Mouse (Mus musculus) megakaryocyte-erythroid progenitor cell, adult 5-6 weeks (primary cell): Measurements from ENCODE around the gene Afm. TPM values are rescaled to one million over a fixed set of nuclear protein-coding genes. Genes with fewer than 3 reads are reported as not detected.
A peak's percentile ranks its signal among the peaks of the same experiment; 100 is the strongest.

Experiments
- ATAC-seq: replicated peaks from 2 replicates; pipeline ENCODE4 v1.8.0; 2016; ENCODE audit warnings: mild to moderate bottlenecking, inconsistent platforms; ENCODE audit not compliant: severe bottlenecking, poor library complexity, low FRiP score, low TSS enrichment
- total RNA-seq, 2 experiments: library from RNA; stranded (forward) in 1 of 2; stranded (reverse) in 1 of 2; fragments of 200-1000, 215-1000 nt in 1 of 2; fragments of >200 nt in 1 of 2; fragmentation: Nextera tagmentation in 1 of 2; gene quantifications; 2 replicates each; pipeline ENCODE4 v1.2.3; 2014 to 2017

Gene Afm
- total RNA-seq, 2 experiments from 2014 or later, result not detected

DNA sequence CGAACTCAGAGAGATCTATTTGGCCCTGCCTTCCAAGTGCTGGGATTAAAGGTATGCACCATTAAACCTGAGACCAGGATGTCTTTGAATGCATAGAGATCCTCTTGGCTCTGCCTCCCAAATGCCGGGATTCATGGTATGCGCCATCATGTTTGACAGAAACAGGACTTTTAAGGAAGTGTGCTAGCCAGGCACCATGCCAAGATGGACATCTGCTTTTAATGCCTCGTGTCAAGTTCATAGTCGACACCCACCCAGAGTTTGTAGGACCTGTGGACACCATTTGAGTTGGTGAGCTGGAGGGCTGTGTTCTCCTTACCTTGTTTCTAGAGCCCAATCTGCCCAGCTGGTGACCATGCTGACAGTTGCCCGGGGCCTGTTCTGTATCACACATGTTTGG lies 73.2 kb downstream of the Afm start:
- no peak for ATAC-seq

DNA sequence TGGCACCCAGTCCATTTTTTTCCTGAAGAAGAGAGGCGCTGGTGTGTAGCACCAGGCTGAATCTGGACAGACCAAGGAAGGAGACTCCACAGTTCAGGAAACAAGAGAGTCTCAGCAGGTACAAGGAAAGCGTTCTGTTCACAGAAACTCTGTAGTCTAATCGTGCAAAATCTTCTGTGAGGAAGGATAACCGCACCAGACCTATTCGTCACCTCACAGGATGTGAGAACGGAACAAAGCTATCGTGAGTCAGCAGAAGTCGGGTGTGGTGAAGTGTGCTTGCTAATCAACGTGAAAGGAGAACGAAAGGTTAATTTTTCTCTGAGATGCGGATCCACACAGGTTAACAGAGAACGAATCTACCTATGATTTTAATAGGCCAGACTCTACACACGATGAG lies 76.2 kb downstream of the Afm start:
- peak; percentile 91 for ATAC-seq

DNA sequence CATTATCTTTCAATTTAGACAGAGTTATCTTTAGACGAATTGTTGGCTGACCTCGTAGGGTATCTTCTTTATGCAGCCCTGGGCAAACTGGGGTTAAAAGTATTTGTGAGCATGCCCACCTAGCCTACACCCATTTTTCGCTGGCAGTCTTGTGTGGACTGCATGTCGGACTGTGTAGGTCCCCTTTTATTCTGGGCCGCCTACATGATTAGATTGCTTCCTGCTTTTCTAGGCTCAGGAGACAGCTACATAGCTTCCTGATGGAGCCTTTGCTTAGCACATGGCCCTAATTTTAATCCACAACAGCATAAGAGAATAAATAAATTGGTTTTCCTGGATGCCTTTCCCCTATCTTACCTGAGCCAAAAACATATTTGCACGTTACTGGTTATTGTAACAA lies 77.4 kb downstream of the Afm start:
- ATAC-seq, result no peak

DNA sequence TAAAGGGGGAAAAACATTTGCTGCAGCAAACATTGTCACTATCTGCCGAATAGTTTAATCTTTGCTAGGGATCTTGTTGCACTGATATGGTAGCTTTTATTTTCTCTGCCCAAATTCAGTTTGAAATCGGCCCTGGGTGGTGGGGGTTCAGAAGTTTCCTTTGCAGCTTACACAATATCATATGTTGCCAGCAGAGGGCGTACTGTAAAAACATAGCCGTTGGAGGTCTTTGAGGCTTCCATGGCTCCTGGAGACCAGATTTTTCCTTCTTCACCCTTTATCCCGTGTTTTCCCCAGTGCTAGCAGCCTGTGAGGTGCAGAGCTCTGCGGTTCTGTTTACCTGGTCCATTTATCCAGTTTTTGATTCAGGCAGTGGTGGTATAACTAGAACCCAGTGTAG lies 82.7 kb downstream of the Afm start:
- ATAC-seq, result peak; percentile 72

Other genes with a start within 250 kb of the Afm start
- gene Ankrd17, start 152.4 kb upstream of the Afm start, total RNA-seq (2014; fragmentation: Nextera tagmentation), result 115 and 123 TPM in 2 replicates
- 115 and 119 TPM in 2 replicates for gene Ankrd17, start 152.4 kb upstream of the Afm start, total RNA-seq (2017)
- 3.3 and 5.2 TPM in 2 replicates for gene Gm9958, start 151.7 kb upstream of the Afm start, total RNA-seq (2014; fragmentation: Nextera tagmentation)
- gene Gm9958, start 151.7 kb upstream of the Afm start, total RNA-seq (2017), result 1.4 and 2.4 TPM in 2 replicates
- gene Alb, start 58.0 kb upstream of the Afm start, total RNA-seq (2014; fragmentation: Nextera tagmentation), result not detected in 2 replicates
- not detected in 2 replicates for gene Alb, start 58.0 kb upstream of the Afm start, total RNA-seq (2017)
- gene Afp, start 28.2 kb upstream of the Afm start, total RNA-seq (2014; fragmentation: Nextera tagmentation), result 1.4 TPM in 1 of 2 replicates, not detected in the other
- 0.42 TPM in 1 of 2 replicates, not detected in the other for gene Afp, start 28.2 kb upstream of the Afm start, total RNA-seq (2017)
- not detected in 2 replicates for gene 5830473C10Rik, start 42.2 kb downstream of the Afm start, total RNA-seq (2014; fragmentation: Nextera tagmentation)
- gene 5830473C10Rik, start 42.2 kb downstream of the Afm start, total RNA-seq (2017), result not detected in 2 replicates
- gene Rassf6, start 121.7 kb downstream of the Afm start, total RNA-seq (2014; fragmentation: Nextera tagmentation), result not detected in 2 replicates
- not detected in 2 replicates for gene Rassf6, start 121.7 kb downstream of the Afm start, total RNA-seq (2017)
- not detected in 2 replicates for gene Cxcl5, start 240.4 kb downstream of the Afm start, total RNA-seq (2014; fragmentation: Nextera tagmentation)
- gene Cxcl5, start 240.4 kb downstream of the Afm start, total RNA-seq (2017), result 0.30 TPM in 1 of 2 replicates, not detected in the other
- gene Ppbp, start 249.6 kb downstream of the Afm start, total RNA-seq (2014; fragmentation: Nextera tagmentation), result not detected in 2 replicates
- 0.80 TPM in 1 of 2 replicates, not detected in the other for gene Ppbp, start 249.6 kb downstream of the Afm start, total RNA-seq (2017)